Mouse (Mus musculus) brain, embryonic 14.5 days (tissue): ENCODE measurements around the gene Gpr68.

Experiments used
- CTCF ChIP-seq: fragments of 200-500 bp; IDR thresholded peaks from 2 replicates; pipeline ENCODE4 v1.5.1; 2012; ENCODE audit warnings: inconsistent platforms, mild to moderate bottlenecking, moderate library complexity, borderline replicate concordance; ENCODE audit not compliant: insufficient read depth, insufficient read length; ENCODE audit errors: extremely low read depth
- POLR2A ChIP-seq: fragments of 200-500 bp; IDR thresholded peaks from 2 replicates; pipeline ENCODE4 v1.6.1; 2012; ENCODE audit warnings: mild to moderate bottlenecking, inconsistent platforms, borderline replicate concordance; ENCODE audit not compliant: poor library complexity, insufficient read depth, insufficient read length, severe bottlenecking; ENCODE audit errors: extremely low read depth

DNA sequence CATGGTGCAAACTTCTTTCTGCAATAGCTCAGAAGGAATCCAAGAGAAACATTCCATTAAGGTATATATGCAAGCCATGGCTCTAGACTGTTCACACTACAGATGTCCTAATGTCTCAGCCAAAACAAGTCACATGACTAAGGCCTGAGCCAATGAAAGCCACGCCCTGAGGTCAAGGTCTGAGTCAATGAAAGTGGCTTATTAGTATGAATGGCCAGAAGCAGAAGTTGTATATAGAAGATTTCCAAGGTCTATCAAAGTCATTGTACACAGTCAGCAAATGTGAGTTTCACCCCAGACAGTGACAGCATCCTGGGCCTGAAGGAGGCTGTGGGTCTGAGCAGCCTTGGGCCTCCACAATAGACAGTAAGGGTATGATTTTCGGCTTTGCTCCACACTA is 77.0 kb downstream of the Gpr68 start:
- no peak for TF ChIP-seq POLR2A
- no peak for TF ChIP-seq CTCF
